Mouse (Mus musculus) cortical plate, adult 2 months (tissue): Measurements from ENCODE around the gene Prlhr.

Experiments used
- CTCF ChIP-seq: fragments of 200-500 bp; IDR thresholded peaks from 2 replicates; pipeline ENCODE4 v1.5.1; 2011; ENCODE audit warnings: mild to moderate bottlenecking, control low read depth, low read length; ENCODE audit not compliant: insufficient read depth; ENCODE audit errors: extremely low read depth
- POLR2A ChIP-seq: fragments of 200-500 bp; IDR thresholded peaks from 2 replicates; pipeline ENCODE4 v1.6.1; 2011; ENCODE audit warnings: mild to moderate bottlenecking, low read length, control low read depth; ENCODE audit not compliant: insufficient read depth; ENCODE audit errors: extremely low read depth

- TF ChIP-seq CTCF (peak; percentile 31), POLR2A (no peak)
Measured at GRCm38 (mm10) chr19:60432347-60433129, 35.6 kb downstream of the Prlhr start.
